Mouse (Mus musculus): ENCODE results near the gene S100a3.

The S100a3 gene

DNA sequence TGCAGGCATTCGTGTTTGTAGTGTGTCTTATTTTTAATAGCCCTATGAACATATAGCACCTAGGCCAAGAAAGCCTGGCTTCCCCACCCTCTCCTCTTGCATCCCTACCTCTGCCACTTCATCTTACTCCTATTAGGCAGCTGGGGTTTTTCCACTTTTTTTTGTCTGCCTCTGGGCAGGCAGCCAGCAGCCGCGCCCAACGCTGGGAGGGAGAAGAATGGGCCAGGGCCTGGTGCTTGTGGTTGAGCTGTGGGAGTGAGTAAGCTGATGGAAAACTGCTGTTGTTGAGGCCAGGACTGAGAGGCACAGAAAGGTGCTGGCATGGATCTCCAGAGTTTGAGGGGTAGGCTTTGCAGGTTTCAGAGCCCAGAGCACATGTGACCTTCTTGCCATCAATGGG, 44.0 kb downstream of the S100a3 start:
- peak; percentile 64 for DNase-seq

DNA sequence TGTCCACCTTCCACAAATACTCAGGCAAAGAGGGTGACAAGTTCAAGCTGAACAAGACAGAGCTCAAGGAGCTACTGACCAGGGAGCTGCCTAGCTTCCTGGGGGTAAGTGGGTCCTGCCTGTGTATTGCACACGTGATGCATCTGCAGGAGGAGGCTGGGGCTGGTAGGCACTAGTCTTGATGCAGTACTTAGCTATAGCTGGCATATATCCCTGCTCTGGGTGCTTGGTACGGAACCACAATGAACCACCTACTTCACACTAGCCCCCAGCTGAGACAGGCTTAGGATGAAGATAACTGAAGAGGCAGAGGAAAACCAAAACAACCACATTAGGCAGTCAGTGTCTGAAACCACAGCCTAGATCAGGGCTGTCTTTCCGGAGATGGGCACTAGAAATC, 44.7 kb downstream of the S100a3 start:
- no peak for DNase-seq

DNA sequence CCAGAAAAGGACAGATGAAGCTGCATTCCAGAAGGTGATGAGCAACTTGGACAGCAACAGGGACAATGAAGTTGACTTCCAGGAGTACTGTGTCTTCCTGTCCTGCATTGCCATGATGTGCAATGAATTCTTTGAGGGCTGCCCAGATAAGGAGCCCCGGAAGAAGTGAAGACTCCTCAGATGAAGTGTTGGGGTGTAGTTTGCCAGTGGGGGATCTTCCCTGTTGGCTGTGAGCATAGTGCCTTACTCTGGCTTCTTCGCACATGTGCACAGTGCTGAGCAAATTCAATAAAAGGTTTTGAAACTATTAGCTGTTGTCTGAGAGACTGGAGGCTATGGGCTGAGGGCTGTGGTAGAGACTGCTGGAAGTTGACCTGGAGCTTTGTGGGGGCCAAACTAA, 45.4 kb downstream of the S100a3 start:
- no peak for DNase-seq

DNA sequence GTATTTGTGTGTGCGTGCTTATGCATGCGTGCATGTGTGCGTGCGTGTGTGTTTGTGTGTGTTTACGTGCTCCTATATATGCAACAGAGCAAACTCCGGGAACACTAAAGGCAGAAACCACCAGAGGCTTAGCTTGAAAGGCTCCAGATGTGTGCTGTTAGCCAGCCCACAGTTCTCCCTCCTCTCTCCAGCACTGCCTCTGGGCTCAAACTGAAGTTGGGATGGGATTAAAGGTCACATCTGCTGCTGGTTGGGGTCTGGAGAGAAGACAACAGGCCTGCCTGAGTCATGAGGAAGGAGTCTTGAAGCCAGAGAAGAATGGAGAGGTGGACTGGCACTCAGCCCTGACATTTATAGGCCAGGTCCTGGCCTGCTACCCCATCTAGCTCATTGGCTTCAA, 45.8 kb downstream of the S100a3 start:
- no peak for DNase-seq

DNA sequence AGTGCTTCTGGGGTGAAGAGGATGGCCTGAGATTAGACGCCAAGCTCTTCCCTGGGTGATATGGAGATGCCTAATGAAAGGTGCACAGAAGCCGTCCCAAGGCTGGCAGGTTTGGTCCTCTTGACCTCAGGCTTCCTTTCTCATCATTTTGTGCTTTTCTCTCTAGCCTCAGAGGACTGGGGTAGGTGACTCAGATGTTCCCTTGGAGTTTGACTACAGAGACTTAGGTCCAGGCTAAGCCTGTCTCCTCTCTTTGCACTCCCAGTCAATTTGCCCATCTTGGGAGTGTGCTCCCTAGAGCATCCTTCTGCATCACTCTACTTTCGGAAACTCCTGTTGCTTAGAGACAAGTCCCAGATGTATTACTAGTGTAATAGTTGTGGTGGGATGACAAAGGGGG, 47.0 kb downstream of the S100a3 start:
- no peak for DNase-seq

DNA sequence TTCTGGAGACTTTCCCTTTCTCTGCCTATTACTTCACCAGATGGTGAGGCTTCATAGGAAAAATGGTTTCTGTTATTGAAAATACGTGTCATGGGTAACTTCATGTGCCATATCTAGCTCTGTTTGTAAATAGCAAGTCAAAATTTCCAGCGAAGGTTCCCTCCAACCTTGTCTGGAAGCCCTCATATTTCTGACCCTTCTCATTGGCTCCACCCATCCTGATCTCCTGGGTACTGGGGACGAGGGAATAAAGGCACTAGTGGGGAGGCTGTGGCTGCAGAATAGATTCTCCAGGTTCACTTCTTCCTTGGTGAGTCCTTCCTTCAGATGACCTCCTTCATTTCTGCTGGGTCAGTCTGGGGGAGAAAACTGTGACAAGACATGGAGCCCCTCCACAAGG, 47.8 kb downstream of the S100a3 start, which contains the start of gene S100a5:
S100a5 (plus strand) TSS at position 301 of the 400 bp plus-strand sequence.
- DNase-seq = no peak

DNA sequence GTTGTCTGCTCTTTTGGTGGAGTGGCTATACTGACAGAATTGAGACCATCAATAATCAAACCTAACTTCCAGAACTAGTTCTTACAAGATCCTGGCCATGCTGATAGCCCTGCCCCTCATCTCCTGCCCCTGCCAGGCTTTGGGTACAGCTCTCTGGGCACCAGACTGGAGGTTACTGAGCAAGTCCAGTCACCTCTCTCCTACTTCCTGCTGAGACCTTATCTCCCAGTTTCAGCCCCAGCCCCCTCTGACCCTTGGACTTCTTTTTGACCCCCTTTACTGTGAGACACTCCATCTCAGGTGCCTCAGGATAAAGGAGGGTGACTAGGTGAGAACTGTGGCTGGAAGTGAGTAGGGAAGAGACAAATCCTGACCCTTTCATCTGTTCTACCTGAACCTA, 48.7 kb downstream of the S100a3 start:
- DNase-seq = no peak

DNA sequence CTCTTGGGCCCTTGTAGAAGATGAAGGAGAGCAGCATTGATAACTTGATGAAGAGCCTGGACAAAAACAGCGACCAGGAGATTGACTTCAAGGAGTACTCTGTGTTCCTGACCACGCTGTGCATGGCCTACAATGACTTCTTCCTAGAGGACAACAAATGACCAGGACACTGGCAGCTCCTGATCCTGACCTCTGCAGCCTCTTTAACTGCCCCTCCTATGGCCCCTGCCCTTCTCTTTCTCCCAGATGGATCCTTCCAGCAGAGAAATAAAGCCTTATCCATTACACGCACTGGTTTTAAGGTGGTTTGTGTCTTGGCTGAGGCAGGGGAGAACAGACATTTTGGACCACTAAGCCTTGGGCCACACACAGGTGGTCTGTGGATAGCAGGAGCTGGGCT, 51.1 kb downstream of the S100a3 start:
- no peak for DNase-seq

DNA sequence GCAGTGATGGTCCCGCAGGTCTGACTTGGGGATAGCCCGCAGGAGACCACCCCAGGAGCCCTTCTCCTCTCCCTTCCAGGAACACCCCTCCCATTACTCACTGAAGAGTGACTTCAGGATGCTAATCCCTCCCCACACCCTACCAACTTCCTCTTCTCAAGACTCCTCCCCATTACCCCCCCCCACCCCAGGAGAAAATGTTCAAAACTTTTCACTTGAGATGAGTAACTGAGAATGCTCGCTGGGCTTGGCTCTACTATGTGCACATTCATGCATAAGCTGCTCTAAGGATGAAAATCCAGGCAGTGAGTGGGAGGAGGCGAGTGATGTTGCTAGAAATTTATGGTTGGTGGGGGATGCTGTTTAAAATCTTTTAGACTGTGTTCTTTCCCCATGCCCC, 51.7 kb downstream of the S100a3 start:
- DNase-seq = no peak

DNA sequence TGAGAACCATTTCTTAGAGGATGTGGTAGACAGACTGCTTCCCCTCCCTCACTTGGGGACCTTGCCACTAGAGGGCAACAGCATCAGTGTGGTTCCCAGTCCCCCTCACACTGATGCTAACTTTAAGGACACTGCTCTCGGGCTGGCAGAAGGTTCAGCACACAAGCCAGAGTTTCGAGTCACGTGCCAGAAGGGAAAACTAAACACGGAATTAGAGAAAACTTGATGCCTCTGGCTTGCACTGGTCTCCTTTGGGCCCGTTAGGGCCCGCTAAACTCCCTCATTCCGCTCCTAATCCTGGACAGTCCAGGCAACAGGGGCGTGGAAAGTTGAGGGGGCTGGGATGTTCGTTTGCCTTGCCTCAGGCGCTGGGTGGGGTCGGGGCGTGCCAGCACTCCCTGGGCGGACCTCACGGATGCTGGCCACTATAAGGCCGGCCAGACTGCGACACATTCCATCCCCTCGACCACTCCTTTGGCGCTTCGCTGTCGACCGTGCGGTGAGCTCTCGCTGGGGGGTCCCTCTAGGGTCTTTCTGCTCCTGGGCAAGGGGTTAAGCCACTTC, 52.4 kb downstream of the S100a3 start, which contains the start of gene S100a6:
S100a6 (plus strand) TSS at position 155 of the 564 bp plus-strand sequence.
- DNase-seq = peak; percentile 61

DNA sequence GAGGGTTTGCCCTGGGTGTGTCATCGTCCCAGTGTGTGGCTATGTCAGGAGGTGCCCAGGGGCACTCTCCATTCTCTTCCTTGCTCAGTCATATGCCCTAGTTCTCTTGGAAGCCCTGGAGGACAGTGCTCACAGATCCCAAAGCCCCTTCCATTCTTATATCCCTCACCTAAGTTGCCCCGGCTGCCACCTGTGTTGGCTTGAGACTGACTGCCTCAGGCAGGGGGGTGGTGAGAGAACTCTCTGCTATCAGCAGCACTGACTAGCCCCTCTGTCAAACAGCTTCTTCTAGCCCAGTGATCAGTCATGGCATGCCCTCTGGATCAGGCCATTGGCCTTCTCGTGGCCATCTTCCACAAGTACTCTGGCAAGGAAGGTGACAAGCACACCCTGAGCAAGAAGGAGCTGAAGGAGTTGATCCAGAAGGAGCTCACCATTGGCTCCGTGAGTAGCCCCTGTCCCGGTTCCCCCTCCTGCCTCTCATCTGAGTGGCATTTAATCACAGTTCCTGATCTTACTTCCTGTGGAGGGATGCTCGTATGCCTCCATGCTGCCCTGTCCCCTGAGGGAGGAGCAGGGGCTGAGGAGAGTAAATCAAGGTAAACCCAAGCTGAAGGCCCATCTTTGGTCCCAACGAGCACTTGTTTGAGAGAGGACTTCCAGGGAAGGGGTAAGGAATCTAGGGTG, 53.2 kb downstream of the S100a3 start:
- DNase-seq = no peak

DNA sequence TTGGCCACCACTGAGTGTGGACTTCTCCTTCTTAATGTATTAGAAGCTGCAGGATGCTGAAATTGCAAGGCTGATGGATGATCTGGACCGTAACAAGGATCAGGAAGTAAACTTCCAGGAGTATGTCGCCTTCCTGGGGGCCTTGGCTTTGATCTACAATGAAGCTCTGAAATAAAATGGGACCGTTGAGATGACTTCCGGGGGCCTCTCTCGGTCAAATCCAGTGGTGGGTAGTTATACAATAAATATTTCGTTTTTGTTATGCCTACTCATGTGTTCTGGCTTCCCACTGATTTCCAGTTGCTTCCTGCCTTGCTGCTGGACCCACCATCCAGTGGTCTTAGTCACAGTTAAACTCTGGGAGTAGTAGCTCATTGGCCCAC, 53.8 kb downstream of the S100a3 start:
- DNase-seq = no peak

DNA sequence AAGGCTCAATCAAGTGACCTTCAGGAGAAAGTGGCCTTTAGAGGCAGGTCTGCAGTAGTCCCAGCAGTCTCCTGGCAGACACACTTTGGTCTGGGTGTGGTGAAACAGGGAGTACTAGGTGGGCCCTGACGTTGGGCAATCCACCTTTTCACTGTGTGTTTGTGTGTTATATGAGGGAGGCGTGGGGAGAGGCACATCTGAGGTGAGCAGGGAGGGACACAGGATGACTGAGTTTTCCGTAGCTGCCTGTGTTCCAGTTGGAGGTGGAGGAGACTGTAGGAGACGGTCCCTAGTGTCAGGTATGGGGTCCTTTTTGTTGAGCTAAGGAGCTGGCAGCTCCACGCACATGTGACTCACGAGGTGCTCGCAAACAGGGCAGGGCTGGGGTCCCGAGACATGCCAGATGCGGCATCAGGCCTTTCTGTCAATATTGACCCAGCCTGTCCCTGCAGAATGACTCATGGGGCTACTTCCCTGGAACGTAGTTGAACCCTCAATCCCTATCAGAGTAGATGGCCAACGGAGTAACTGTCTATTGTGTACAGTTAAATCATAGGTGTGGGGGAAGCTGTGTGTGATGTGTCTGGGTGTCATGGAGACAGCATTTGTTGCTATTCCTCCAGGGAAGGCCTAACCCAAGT, 54.4 kb downstream of the S100a3 start:
- no peak for DNase-seq

DNA sequence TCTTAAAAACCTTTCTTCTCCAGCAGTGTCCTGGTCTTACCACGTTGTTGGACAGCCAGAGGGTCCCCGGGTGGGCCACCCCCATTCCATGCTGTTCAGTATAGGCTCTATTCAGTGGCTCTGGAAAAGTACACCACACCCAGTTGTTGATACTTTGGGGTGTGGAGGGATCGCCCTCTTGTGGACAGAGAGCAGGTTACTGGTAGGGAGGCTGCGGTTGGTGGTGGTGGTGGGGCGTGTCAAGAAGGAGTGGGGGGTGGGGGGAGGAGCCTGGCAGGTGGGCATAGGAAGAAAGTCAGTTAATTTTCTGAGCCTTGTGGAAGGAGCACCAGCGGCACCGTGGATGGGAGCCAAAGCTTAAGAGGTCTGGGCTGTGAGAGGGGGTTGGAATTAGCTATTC, 55.0 kb downstream of the S100a3 start:
- DNase-seq = peak; percentile 75

DNA sequence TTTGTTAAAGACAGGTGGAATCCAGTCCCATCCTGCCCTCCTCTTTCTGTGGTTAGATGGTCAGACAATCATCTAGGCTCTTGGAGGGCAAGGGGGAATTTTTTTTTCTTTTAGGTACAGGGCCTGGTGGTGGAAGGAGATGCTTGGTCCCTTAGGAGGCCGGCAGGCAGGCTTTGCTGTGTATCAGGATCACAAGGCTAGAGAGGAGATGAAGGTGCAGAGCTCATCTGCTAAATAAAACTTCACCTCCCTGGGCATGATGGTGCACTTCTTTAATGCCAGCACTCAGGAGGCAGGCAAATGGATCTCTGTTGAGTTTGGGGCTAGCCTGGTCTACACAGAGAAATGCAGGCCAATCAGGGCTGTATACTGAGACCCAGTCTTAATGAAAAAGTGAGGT, 55.5 kb downstream of the S100a3 start:
- DNase-seq = no peak

DNA sequence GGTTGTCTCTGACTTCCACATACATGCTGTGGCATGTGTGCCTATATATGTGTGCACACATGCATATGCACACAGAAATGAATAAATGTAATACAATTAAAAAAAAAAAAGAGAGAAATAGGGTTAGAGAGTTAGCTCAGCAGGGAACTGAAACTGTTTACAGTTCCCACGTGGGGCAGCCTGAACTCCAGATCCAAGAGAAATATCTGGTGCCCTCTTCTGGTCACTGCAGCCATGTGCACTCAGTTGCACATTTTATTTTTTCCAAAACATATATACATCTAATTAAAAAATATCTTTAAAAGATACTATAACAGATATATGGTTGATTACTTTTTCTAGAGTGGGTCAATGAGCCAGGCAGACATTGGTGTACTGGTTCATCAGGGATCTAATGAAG, 57.2 kb downstream of the S100a3 start:
- no peak for DNase-seq

DNA sequence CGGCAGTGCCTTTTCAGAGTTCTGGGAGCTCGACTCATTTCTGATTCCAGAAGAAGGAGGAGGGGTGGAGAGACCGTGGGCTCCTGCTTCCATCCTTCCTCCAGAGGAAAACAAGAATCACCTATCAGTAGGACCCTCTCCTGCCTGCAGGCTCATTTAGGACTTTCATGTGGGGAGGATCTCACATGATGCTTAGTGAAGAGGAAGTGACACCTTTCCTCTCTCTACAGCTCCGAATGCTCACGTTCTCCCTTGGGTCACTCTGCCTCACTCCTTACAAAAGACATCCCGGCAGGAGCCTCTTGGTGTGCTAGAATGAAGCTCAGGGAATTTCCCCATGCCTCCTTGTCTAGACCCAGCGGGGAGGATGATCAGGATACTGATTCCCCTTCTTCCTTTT, 61.2 kb downstream of the S100a3 start:
- no peak for DNase-seq

DNA sequence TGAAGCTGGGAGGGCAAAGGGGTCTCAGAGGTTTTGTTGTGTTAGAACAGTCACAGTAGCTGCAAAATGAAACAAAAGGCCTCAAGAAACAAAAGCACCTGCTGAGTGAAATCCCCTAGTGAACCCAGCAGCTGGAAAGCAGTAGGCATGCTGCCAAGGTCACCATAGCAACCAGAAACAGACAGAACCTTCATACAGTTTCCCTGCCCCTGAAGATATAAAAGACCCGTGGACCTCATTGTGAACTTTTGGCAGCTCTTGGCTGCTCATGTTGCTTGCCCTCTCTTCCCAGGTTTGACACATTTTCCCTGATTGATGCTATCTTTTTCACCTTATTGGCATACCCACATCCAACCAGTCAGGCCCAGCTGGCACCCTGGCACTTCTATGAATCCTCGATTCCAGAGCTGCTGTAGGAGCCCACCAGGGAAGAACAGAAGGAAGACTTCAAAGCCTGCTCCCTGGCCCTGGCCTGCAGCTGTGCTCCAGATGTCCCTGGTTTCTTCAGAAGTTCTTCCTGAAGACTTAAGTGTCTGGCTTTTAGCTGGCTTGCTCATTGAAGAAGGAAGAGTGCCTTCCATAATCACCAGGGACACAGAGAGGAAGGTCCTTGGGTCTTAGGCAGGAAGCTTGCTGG, 63.2 kb downstream of the S100a3 start:
- no peak for DNase-seq

DNA sequence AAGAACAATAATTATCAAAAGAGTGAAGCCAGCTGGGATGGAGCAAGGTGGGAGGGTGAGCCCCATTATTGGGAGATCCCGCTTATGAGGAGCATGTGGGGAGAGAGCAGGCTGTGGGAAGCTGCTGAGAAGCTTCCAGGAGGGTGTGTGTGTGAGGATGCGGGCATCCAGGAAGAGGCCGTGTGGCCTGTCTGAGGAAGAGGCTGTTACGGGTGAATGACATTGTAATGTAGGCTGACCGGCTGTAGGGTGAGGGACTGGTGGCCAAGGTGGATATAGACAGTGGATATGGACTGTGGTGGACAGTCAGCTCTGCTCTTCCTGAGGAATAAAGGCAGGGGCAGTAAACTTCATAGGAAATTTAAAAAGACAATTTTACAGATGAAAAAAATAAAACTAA, 65.1 kb downstream of the S100a3 start:
- no peak for DNase-seq

DNA sequence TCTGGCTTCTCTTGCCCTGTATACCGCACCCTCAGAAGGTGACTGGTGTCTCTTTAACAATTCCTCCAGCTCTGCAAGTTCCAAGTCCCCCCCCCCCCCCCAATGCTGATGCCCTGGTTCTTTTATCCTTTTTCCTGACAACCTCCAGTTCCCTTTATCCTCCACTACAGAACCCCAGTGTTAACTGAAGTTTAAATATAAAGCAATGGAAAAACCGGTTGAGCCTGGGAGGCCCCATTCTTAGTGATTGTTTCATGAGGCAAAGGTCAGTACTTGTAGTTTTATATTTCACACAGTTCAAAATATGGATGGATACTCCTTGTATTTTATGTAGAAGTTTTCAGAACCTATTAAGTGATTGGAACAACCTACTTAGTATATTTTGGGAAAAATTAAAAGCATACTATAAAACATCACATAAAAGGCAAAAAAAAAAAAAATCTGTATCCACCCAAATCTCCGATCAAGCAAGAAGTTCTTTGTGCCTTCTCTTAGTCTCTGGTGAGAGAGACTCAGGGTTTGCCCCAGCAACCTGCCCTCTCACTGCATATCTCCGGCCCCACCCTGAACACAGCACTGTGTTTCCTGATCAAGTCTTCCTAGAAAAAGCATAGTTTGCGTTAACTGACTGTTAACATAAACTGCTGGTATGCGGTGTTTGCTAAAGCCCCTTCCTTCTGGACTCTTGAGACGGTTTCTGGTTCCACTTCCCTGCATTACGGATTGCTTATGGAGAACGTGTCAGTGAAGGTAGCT, 66.1 kb downstream of the S100a3 start:
- DNase-seq = no peak

DNA sequence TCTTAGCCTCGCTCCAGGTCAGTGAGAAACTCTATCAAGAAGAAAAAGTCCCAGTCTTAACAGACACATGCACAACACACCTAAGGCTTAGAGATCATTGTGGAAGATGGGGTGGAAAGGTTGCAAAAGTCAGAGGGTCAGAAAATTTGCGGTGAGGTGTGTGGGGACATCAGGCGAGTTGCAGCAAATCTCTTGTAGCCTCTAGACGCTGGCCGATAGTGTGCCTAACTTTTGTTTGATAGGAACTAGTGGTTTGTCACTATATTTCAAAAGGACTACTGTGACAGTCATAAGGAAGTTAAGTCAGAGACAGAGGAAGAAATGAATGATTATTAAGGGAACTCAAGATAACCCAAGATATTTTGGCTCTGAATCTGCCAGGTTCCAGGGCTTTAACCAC, 67.0 kb downstream of the S100a3 start:
- DNase-seq = no peak

DNA sequence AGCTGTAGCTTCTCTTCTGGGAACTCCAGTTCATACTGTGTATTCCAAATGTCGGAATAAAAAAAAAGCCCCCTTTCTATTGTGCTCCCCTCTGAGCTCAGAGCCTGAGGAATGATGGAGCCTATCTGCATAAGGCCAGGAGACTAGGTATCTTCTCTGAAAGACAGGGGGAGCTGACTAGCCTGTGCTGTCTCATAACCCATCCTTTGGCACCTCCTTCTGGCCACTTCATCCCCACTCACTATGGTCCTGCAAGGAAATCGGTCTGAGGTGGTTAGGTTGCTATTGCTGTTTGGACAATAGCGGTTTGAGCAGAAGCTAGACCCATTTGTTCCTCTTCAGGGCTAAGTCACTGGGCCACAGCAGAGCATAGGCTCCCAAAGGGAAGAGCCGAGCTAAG, 67.4 kb downstream of the S100a3 start:
- no peak for DNase-seq

DNA sequence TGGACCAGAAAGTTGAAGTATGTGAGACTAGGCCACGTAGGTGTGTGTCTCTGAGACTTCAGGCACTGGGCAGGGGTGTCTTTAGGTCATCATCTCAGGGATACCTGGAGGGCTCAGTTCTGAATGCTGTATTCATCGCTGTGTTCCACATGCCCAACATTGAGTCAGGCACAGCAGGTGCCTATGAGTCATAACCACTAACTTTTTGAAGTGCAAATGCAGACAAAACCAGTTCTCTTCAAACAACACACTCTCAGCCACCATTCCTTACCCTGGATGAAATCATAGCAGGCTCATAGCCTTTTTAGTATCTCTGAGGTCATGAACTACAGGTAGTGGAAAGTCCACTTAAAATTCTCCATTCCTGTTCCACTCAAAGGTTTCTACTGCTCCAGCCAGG, 68.9 kb downstream of the S100a3 start:
- DNase-seq = no peak

All from layer of hippocampus, adult 9-11 months (tissue).